Mouse (Mus musculus) inflammation-experienced regulatory T-cells, adult 16 weeks (primary cell): ENCODE results near the gene Sco1. TPM values are rescaled to one million over a fixed set of nuclear protein-coding genes. Genes with fewer than 3 reads are reported as not detected.

ENCODE experiments used
- polyA plus RNA-seq: library from polyadenylated mRNA; unstranded; fragments of 100-300 nt; shearing (Covaris generic); gene quantifications from one replicate; pipeline ENCODE4 v1.2.1, GENCODE M21; 2017

The Sco1 gene
- polyA plus RNA-seq: 13.5 TPM

GRCm38 (mm10) chr11:67052321-67052952, at the start of gene Sco1, which contains the start of gene Adprm:
Sco1 (plus strand) TSS chr11:67052670.
Adprm (minus strand) TSS chr11:67052594.

DNA sequence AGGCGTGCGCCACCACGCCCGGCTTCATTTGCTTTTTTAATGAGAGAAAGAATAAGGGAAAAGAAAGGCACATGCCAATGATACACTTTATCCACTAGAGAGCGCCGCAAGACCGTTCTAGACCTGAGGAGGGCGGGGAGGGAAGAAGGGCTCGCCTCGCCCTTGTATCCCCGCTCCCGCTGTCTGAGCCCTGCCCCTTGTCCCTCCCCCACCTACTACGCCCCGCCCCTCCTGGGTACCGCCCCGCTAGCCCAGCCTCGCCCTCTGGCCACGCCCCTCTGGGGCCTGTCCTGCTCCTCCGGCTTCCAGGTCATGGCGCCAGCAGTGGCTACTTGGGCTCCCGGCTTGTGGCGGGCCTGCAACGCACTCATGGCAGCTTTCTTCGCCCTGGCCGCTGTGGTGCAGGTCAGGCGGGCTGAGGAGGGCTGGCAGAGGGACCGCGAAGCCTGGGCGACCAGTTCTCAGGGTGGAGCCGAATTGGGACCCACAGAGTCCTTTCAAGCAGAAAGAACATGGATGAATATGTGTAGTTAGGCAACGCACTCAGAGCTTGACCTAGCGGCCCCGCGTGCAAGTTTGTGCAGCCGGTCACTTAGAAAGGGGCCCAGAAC, 27.5 kb upstream of the Sco1 start, which contains the start of gene Tmem220:
Gene Tmem220, plus strand, starts transcription at position 288 of the 611 bp plus-strand sequence.

GRCm38 (mm10) chr11:67078000-67078399, 25.5 kb downstream of the Sco1 start, which contains the start of gene Myh3:
Myh3 (plus strand) TSS chr11:67078300.

Other genes with a start within 250 kb of the Sco1 start
- gene Pirt, start 140.7 kb upstream of the Sco1 start, polyA plus RNA-seq: not detected
- not detected for gene Tmem238l, start 96.0 kb upstream of the Sco1 start, polyA plus RNA-seq
- gene Tmem220, start 27.5 kb upstream of the Sco1 start, polyA plus RNA-seq: 1.3 TPM
- 75.5 TPM for gene Adprm, start 76 bp upstream of the Sco1 start, polyA plus RNA-seq
- gene Myh3, start 25.6 kb downstream of the Sco1 start, polyA plus RNA-seq: 1.3 TPM
- not detected for gene Myh2, start 118.4 kb downstream of the Sco1 start, polyA plus RNA-seq
- gene Myh1, start 147.4 kb downstream of the Sco1 start, polyA plus RNA-seq: not detected
- gene Myh4, start 185.4 kb downstream of the Sco1 start, polyA plus RNA-seq: not detected
- not detected for gene Myh8, start 224.5 kb downstream of the Sco1 start, polyA plus RNA-seq